Mouse (Mus musculus): ENCODE measurements at regions not wholly inside any gene's neighbourhood (a gene's known extent, or its start where the extent isn't known, plus 50 kb on each side); places are given as distances from the start of the nearest gene placed in this dataset.

DNA sequence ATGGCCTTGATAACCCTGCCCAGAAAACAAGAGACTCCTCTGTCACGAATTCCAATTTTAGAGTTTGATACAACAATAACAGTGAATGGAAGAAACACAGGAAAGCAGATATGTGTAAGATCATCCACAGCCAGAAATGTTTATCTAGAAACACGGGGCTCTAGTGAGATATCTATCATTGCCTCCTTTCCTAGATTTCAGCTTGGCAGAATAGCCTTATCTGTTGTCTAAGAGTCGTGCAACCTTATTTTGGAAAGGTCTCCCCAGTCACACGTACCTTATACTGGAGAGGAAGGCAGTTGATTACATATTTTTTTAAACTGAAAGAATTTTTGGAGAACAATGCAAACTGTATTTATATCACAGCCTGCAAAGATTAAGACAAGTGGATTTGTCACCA lies 61.6 kb downstream of the Gm10295 start:
- H3K36me3 ChIP-seq (replicated peaks; ENCODE audit: control insufficient read depth, insufficient read depth, low read length): no peaks in the 10 kb centered on the region
- H3K9me3 ChIP-seq (replicated peaks; ENCODE audit: control insufficient read depth, low read length): no peaks in the 10 kb centered on the region
- no peak overlapping the region for H3K4me3 ChIP-seq (ENCODE audit: low read depth, low read length)
- H3K27me3 ChIP-seq (ENCODE audit: control insufficient read depth, insufficient read depth, low read length): no peaks in the 10 kb centered on the region
- WGBS: 17% methylated on average over 4 of the region's 4 CpGs
- H3K27ac ChIP-seq (ENCODE audit: low read depth): no peak overlapping the region
- H3K9ac ChIP-seq (replicated peaks; ENCODE audit: low read depth, low read length): no peak overlapping the region
- no peak overlapping the region for H3K4me2 ChIP-seq (ENCODE audit: low read depth, low read length)
- TF ChIP-seq EP300 (IDR thresholded peaks at IDR 0.05; ENCODE audit: low read depth) (no peak), CTCF (IDR thresholded peaks at IDR 0.05; ENCODE audit: low read depth) (no peak)
- DNase-seq (ENCODE audit: low spot score): no peak
- no peak for ATAC-seq (ENCODE audit: insufficient read depth, low read depth)
- peaks cover 5% of the 10 kb centered on the region; the same call in 1 of the 2 replicates for H3K4me1 ChIP-seq (ENCODE audit: control insufficient read depth, insufficient read depth)

DNA sequence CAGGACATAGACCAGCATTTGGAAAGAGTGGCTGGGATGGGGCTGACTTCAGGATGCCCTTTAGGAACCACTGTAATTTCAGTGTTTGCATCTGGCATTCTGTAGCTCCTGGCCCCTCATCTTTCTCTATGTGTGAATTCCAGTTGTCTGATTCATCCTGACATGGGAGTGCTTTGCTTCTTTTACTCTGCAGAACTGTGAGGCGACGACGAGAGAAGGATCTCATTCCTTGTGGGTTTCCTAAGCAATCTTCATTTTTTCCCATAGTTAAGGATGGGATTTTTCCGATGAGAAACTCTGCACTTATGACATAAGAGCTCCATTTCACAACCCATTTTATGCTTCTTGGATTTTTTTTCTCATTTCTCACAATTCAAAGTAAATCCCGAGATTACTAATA lies 62.0 kb downstream of the Gm10295 start:
- TF ChIP-seq EP300 (IDR thresholded peaks at IDR 0.05; ENCODE audit: low read depth): no peak
- TF ChIP-seq CTCF (IDR thresholded peaks at IDR 0.05; ENCODE audit: low read depth): no peak
- Histone ChIP-seq H3K4me3 (ENCODE audit: low read depth, low read length) (no peak overlapping the region), H3K9ac (replicated peaks; ENCODE audit: low read depth, low read length) (no peak overlapping the region), H3K36me3 (replicated peaks; ENCODE audit: control insufficient read depth, insufficient read depth, low read length) (no peaks in the 10 kb centered on the region), H3K27me3 (ENCODE audit: control insufficient read depth, insufficient read depth, low read length) (no peaks in the 10 kb centered on the region), H3K27ac (ENCODE audit: low read depth) (no peak overlapping the region), H3K9me3 (replicated peaks; ENCODE audit: control insufficient read depth, low read length) (no peaks in the 10 kb centered on the region), H3K4me2 (ENCODE audit: low read depth, low read length) (no peak overlapping the region), H3K4me1 (ENCODE audit: control insufficient read depth, insufficient read depth) (peaks cover 5% of the 10 kb centered on the region; the same call in 1 of the 2 replicates)
- 26% methylated on average over 5 of the region's 5 CpGs for WGBS
- no peak for ATAC-seq (ENCODE audit: insufficient read depth, low read depth)
- no peak for DNase-seq (ENCODE audit: low spot score)

DNA sequence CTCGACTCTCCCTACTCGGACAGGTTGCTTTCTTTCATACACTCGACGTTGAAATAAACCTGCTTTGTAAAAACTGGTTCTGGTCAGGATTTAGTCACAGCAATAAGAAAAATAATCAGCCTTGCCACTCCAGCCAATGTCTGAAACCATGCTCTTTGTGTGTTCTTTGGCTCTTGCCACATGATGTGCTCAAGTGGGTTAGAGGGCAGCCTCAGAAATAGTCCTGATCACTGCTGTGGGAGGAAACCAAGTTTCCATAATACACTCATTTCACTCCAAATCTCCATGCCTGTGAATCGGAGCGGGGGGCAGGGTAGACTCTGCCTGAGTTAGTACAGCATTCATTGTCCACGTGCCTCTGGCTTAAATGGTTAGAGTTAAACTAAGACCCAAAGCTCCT lies 63.8 kb downstream of the Gm10295 start:
- 68% methylated on average over 7 of the region's 7 CpGs for WGBS
- no peak for DNase-seq (ENCODE audit: low spot score)
- no peaks in the 10 kb centered on the region for H3K36me3 ChIP-seq (replicated peaks; ENCODE audit: control insufficient read depth, insufficient read depth, low read length)
- H3K4me1 ChIP-seq (ENCODE audit: control insufficient read depth, insufficient read depth): peaks cover 5% of the 10 kb centered on the region; the same call in 1 of the 2 replicates
- no peak for ATAC-seq (ENCODE audit: insufficient read depth, low read depth)
- H3K4me2 ChIP-seq (ENCODE audit: low read depth, low read length): no peak overlapping the region
- H3K9ac ChIP-seq (replicated peaks; ENCODE audit: low read depth, low read length): no peak overlapping the region
- no peak overlapping the region for H3K27ac ChIP-seq (ENCODE audit: low read depth)
- TF ChIP-seq CTCF (IDR thresholded peaks at IDR 0.05; ENCODE audit: low read depth) (no peak), EP300 (IDR thresholded peaks at IDR 0.05; ENCODE audit: low read depth) (no peak)
- H3K9me3 ChIP-seq (replicated peaks; ENCODE audit: control insufficient read depth, low read length): no peaks in the 10 kb centered on the region
- no peak overlapping the region for H3K4me3 ChIP-seq (ENCODE audit: low read depth, low read length)
- no peaks in the 10 kb centered on the region for H3K27me3 ChIP-seq (ENCODE audit: control insufficient read depth, insufficient read depth, low read length)

DNA sequence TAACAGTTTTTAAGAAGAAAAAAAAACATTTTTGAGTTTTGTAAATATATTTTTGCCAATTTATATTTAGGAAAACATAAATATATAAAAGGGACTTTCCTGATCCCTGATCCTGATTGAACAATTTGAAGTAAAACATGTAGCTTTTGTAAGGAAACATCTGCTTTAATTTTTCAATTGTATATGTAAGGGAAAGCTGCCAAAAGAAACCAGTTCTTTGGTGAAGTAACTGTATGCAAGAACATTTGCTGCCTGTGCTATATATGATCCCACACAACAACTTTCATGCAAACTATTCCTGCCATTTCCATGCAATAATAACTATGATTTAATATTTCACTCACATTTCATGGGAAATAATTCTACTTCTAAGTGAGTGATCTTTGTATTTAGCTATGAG lies 67.0 kb downstream of the Gm10295 start:
- Histone ChIP-seq H3K36me3 (replicated peaks; ENCODE audit: control insufficient read depth, insufficient read depth, low read length) (no peaks in the 10 kb centered on the region), H3K27ac (ENCODE audit: low read depth) (no peak overlapping the region), H3K9me3 (replicated peaks; ENCODE audit: control insufficient read depth, low read length) (no peaks in the 10 kb centered on the region), H3K4me1 (ENCODE audit: control insufficient read depth, insufficient read depth) (no peaks in the 10 kb centered on the region), H3K4me3 (ENCODE audit: low read depth, low read length) (no peak overlapping the region), H3K4me2 (ENCODE audit: low read depth, low read length) (no peak overlapping the region), H3K9ac (replicated peaks; ENCODE audit: low read depth, low read length) (no peak overlapping the region), H3K27me3 (ENCODE audit: control insufficient read depth, insufficient read depth, low read length) (no peaks in the 10 kb centered on the region)
- TF ChIP-seq CTCF (IDR thresholded peaks at IDR 0.05; ENCODE audit: low read depth) (no peak), EP300 (IDR thresholded peaks at IDR 0.05; ENCODE audit: low read depth) (no peak)
- no peak for ATAC-seq (ENCODE audit: insufficient read depth, low read depth)
- DNase-seq (ENCODE audit: low spot score): no peak

GRCm38 (mm10) chr7:71283419-71283818 lies 67.9 kb downstream of the Gm10295 start:
- Histone ChIP-seq H3K9me3 (replicated peaks; ENCODE audit: control insufficient read depth, low read length) (no peaks in the 10 kb centered on the region), H3K36me3 (replicated peaks; ENCODE audit: control insufficient read depth, insufficient read depth, low read length) (no peaks in the 10 kb centered on the region), H3K4me1 (ENCODE audit: control insufficient read depth, insufficient read depth) (no peaks in the 10 kb centered on the region), H3K9ac (replicated peaks; ENCODE audit: low read depth, low read length) (no peak overlapping the region), H3K27ac (ENCODE audit: low read depth) (no peak overlapping the region), H3K27me3 (ENCODE audit: control insufficient read depth, insufficient read depth, low read length) (no peaks in the 10 kb centered on the region), H3K4me3 (ENCODE audit: low read depth, low read length) (no peak overlapping the region), H3K4me2 (ENCODE audit: low read depth, low read length) (no peak overlapping the region)
- TF ChIP-seq EP300 (IDR thresholded peaks at IDR 0.05; ENCODE audit: low read depth): no peak
- TF ChIP-seq CTCF (IDR thresholded peaks at IDR 0.05; ENCODE audit: low read depth): no peak
- 81% methylated on average over 3 of the region's 3 CpGs for WGBS
- DNase-seq (ENCODE audit: low spot score) (no peak), ATAC-seq (ENCODE audit: insufficient read depth, low read depth) (no peak)

- no peak for TF ChIP-seq CTCF (IDR thresholded peaks at IDR 0.05; ENCODE audit: low read depth)
- no peak for TF ChIP-seq EP300 (IDR thresholded peaks at IDR 0.05; ENCODE audit: low read depth)
- no peak overlapping the region for H3K4me3 ChIP-seq (ENCODE audit: low read depth, low read length)
- no peaks in the 10 kb centered on the region for H3K4me1 ChIP-seq (ENCODE audit: control insufficient read depth, insufficient read depth)
- DNase-seq (ENCODE audit: low spot score) (no peak), ATAC-seq (ENCODE audit: insufficient read depth, low read depth) (no peak)
- H3K36me3 ChIP-seq (replicated peaks; ENCODE audit: control insufficient read depth, insufficient read depth, low read length): no peaks in the 10 kb centered on the region
- no peak overlapping the region for H3K4me2 ChIP-seq (ENCODE audit: low read depth, low read length)
- no peak overlapping the region for H3K9ac ChIP-seq (replicated peaks; ENCODE audit: low read depth, low read length)
- H3K27ac ChIP-seq (ENCODE audit: low read depth): no peak overlapping the region
- no peaks in the 10 kb centered on the region for H3K27me3 ChIP-seq (ENCODE audit: control insufficient read depth, insufficient read depth, low read length)
- no peaks in the 10 kb centered on the region for H3K9me3 ChIP-seq (replicated peaks; ENCODE audit: control insufficient read depth, low read length)
- WGBS: 69% methylated on average over 8 of the region's 8 CpGs
These were observed 85.2 kb downstream of the Gm10295 start for GRCm38 (mm10) chr7:71266101-71266500.

Data from heart, postnatal 0 days (tissue).